Mouse (Mus musculus): ENCODE results near the gene Khsrp. TPM values are rescaled to one million over a fixed set of nuclear protein-coding genes. Genes with fewer than 3 reads are reported as not detected.

The Khsrp gene
- 31.3 and 33.6 TPM in 2 replicates for polyA plus RNA-seq (2012)

DNA sequence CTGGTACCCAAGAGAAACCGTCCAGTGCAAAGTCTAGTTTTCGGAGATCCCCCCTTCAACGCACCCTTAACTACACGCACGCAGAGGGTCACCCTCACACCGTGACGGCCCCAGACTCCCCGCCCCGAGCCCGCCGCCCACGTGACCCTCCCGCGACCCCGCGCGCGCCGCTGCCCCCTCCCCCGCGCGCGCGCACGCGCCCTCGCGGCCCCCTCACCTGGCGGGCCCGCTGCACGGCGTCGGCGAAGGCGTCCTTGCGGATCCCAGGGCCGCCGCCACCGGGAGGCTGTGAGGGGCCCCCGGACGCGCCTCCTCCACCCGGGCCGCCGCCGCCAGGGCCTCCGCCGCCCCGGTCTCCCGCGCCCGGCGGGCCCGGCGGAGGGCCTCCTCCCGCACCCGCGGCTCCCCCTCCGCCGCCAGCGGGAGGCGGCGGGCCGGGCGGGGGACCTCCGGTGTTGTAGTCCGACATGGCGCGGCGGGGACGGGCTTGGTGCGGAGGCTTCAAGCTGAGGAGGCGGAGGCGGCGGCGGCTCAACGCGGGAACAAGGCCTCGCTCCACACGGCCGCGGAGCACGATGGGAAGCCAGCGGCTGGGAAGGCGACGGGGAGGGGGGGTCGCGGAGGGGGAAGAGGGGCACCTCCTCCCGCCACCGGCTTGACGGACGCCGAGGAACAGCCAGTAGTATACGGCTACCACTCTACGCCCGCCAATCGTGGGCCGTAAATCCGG, at the start of gene Khsrp:
Gene Khsrp, minus strand, starts transcription at position 592 of the 730 bp plus-strand sequence.
- Histone ChIP-seq H3K4me1 (ENCODE audit: control insufficient read depth) (peaks cover 58% of the 10 kb centered on the region), H3K27me3 (ENCODE audit: control insufficient read depth) (0 out of 2 replicates have a peak, but pooled peaks cover 2% of the 10 kb centered on the region), H3K9me3 (ENCODE audit: control insufficient read depth, low read length) (no peaks in the 10 kb centered on the region), H3K36me3 (ENCODE audit: control insufficient read depth) (peaks cover 36% of the 10 kb centered on the region), H3K4me3 (replicated peaks) (peak within 1 kb of the TSS; percentile 77)
- TF ChIP-seq TAL1 (IDR thresholded peaks at IDR 0.05; ENCODE audit: low read length) (no peak), GATA1 (IDR thresholded peaks at IDR 0.05; ENCODE audit: low read length) (no peak)

DNA sequence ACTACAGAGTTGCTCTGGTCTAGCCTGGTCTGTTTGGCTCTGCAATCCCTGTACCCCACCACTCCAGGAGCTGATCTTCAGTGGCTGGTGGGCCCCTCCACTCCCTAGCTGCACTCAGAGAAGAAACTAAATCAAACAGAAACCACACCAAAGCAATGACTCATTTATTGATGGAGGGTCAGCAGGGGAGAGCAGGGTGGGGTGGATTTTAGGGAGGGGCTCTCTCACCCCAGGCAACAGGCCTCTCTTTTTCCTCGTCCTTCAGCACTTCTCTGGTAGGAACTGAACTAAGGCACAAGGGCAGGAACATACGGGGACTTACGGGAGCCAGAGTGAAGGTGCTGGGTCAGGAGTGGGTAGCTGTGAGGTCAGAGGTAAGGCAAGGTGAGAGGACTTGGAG, 48.6 kb upstream of the Khsrp start:
- Histone ChIP-seq H3K4me3 (replicated peaks) (no peak overlapping the region), H3K36me3 (ENCODE audit: control insufficient read depth) (no peaks in the 10 kb centered on the region), H3K27me3 (ENCODE audit: control insufficient read depth) (no peaks in the 10 kb centered on the region; the same call in 1 of the 2 replicates), H3K4me1 (ENCODE audit: control insufficient read depth) (no peaks in the 10 kb centered on the region; the same call in 1 of the 2 replicates), H3K9me3 (ENCODE audit: control insufficient read depth, low read length) (no peaks in the 10 kb centered on the region)
- TF ChIP-seq GATA1 (IDR thresholded peaks at IDR 0.05; ENCODE audit: low read length) = no peak
- no peak for TF ChIP-seq TAL1 (IDR thresholded peaks at IDR 0.05; ENCODE audit: low read length)

DNA sequence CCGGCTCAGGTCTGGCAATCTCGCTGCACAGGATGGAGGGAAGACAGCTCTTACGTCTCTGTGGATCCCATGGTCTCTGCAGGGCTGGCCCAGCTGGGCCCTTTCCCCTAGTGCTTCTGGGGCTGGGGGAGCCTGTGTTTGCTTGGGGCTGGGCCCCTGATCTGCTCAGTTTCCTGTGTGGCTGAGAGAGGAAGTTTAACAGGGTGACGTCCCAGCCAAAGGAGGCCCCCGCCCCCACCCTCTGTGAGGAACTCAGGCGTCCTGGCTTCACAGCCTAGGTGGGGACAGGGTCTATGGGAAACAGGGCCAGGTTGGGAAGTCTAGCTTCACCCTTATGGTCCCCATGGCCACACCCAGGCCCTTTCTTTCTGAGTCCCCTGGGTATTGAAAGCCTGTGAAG, 47.0 kb upstream of the Khsrp start, which contains the start of gene Dennd1c:
Gene Dennd1c, minus strand, starts transcription at position 179 of the 400 bp plus-strand sequence.
- Histone ChIP-seq H3K4me1 (ENCODE audit: control insufficient read depth) (no peaks in the 10 kb centered on the region; the same call in 1 of the 2 replicates), H3K27me3 (ENCODE audit: control insufficient read depth) (no peaks in the 10 kb centered on the region; the same call in 1 of the 2 replicates), H3K4me3 (replicated peaks) (no peak within 1 kb of the TSS), H3K36me3 (ENCODE audit: control insufficient read depth) (no peaks in the 10 kb centered on the region), H3K9me3 (ENCODE audit: control insufficient read depth, low read length) (no peaks in the 10 kb centered on the region)
- TF ChIP-seq TAL1 (IDR thresholded peaks at IDR 0.05; ENCODE audit: low read length) = no peak
- TF ChIP-seq GATA1 (IDR thresholded peaks at IDR 0.05; ENCODE audit: low read length) = no peak

DNA sequence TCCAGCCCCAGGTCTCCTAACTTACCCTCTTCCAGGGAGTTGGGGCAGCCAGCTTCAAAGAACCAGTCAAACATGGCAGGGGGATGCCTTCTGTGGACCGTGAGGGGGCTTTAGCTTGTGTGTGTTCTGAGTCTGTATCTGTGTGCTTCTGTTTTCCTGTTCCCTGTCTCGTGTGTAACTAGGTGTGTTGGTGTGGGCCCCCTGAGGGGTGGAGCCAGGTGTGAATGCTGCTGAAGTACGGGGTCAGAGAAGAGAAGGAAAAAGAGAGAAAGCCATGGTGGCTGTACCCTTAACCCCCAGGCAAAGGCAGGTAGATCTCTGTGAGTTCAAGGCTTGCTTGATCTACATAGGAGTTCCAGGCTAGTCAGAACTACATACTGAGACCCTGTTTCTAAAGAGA, 45.6 kb upstream of the Khsrp start:
- H3K27me3 ChIP-seq (ENCODE audit: control insufficient read depth) = no peaks in the 10 kb centered on the region; the same call in 1 of the 2 replicates
- no peaks in the 10 kb centered on the region for H3K36me3 ChIP-seq (ENCODE audit: control insufficient read depth)
- H3K4me1 ChIP-seq (ENCODE audit: control insufficient read depth) = no peaks in the 10 kb centered on the region; the same call in 1 of the 2 replicates
- no peak overlapping the region for H3K4me3 ChIP-seq (replicated peaks)
- no peak for TF ChIP-seq GATA1 (IDR thresholded peaks at IDR 0.05; ENCODE audit: low read length)
- no peak for TF ChIP-seq TAL1 (IDR thresholded peaks at IDR 0.05; ENCODE audit: low read length)
- H3K9me3 ChIP-seq (ENCODE audit: control insufficient read depth, low read length) = no peaks in the 10 kb centered on the region

DNA sequence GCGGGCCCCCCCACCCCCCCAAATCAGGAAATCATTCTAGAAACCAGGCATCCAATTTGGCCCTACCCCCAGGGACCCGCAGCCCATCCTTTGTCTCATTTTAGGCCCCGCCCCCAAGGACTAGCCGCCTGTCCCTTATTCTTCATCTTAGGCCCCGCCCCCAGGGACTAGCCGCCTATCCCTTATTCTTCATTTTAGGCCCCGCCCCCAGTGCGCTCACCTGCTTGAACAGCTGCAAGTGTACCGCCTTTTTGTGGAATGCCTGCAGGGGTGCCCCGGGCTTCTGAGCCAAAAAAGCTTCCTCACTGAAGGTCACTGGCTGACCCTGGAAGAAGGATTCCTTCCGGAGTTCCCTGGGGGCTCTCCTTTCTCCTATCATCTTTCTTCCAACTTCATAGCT, 39.4 kb upstream of the Khsrp start:
- H3K27me3 ChIP-seq (ENCODE audit: control insufficient read depth) = peaks cover 6% of the 10 kb centered on the region; the same call in 1 of the 2 replicates
- no peaks in the 10 kb centered on the region for H3K9me3 ChIP-seq (ENCODE audit: control insufficient read depth, low read length)
- H3K4me1 ChIP-seq (ENCODE audit: control insufficient read depth) = peaks cover 16% of the 10 kb centered on the region
- no peak for TF ChIP-seq GATA1 (IDR thresholded peaks at IDR 0.05; ENCODE audit: low read length)
- TF ChIP-seq TAL1 (IDR thresholded peaks at IDR 0.05; ENCODE audit: low read length) = no peak
- no peaks in the 10 kb centered on the region for H3K36me3 ChIP-seq (ENCODE audit: control insufficient read depth)
- no peak overlapping the region for H3K4me3 ChIP-seq (replicated peaks)

DNA sequence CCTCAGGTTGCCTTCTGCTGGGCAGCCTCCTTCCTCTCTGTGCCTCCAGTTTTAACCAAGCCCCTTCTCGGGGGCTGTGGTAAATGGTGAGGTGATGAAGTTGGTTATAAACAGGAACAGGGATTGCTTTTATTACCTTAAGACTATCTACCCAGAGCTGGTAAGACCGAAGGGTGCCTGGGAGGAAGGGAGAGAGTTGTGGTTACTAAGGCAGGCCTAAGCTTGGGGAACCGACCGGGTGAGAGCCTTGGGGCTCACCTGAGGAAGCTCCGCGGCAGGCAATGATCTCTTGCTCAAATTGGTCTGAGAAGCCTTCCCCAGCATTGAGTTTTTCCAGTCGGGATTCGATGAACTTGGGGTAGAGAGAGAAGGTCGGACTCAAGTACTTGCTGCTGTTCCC, 39.0 kb upstream of the Khsrp start:
- TF ChIP-seq TAL1 (IDR thresholded peaks at IDR 0.05; ENCODE audit: low read length) (no peak), GATA1 (IDR thresholded peaks at IDR 0.05; ENCODE audit: low read length) (no peak)
- H3K36me3 ChIP-seq (ENCODE audit: control insufficient read depth) = peaks cover 1% of the 10 kb centered on the region; the same call in 1 of the 2 replicates
- peaks cover 9% of the 10 kb centered on the region for H3K27me3 ChIP-seq (ENCODE audit: control insufficient read depth)
- no peak overlapping the region for H3K4me3 ChIP-seq (replicated peaks)
- peaks cover 17% of the 10 kb centered on the region for H3K4me1 ChIP-seq (ENCODE audit: control insufficient read depth)
- no peaks in the 10 kb centered on the region for H3K9me3 ChIP-seq (ENCODE audit: control insufficient read depth, low read length)

DNA sequence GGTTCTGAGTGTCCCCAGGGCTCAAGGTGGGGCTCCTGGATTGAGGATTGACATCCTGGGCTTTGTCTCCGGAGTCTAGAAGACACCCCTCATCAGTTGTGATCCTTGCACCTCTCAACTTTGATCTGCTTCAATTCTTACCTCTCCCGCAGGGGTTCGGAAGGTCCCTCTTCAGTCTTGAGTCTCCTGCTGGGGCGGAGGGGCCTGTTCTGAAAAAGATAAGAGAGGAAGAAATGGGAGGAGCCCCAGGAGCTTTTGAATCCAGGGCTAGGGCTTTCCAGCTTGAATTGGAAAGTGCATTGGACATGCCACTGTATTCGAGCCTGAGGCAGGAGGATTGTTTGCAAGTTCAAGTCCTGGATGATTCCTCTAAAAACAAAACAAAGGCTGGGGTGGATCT, 35.6 kb upstream of the Khsrp start:
- peaks cover 26% of the 10 kb centered on the region for H3K4me1 ChIP-seq (ENCODE audit: control insufficient read depth)
- H3K27me3 ChIP-seq (ENCODE audit: control insufficient read depth) = peaks cover 38% of the 10 kb centered on the region
- TF ChIP-seq GATA1 (IDR thresholded peaks at IDR 0.05; ENCODE audit: low read length) (no peak), TAL1 (IDR thresholded peaks at IDR 0.05; ENCODE audit: low read length) (no peak)
- peaks cover 3% of the 10 kb centered on the region; the same call in 1 of the 2 replicates for H3K36me3 ChIP-seq (ENCODE audit: control insufficient read depth)
- no peaks in the 10 kb centered on the region; the same call in 1 of the 2 replicates for H3K9me3 ChIP-seq (ENCODE audit: control insufficient read depth, low read length)
- no peak overlapping the region for H3K4me3 ChIP-seq (replicated peaks)

DNA sequence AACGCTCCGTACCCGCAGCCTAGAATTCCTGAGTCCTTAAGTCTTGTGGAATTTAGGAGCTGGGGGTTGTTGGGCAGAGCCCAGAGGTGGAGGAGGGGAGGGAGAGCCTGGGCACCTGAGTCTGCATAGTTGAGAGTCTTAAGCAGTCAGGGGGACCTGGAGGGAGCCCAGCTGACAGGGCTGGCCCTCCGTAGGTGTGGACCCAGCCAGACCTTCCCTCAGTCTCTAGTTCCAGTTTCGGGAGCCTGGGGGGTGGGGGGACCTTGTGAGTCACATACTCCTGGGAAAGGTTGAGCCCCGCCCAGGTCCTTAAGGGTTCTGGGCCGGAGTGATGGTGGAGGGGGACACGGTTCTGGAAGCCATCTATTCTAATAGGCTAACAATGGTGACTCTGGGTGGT, 31.7 kb upstream of the Khsrp start:
- peaks cover 76% of the 10 kb centered on the region for H3K27me3 ChIP-seq (ENCODE audit: control insufficient read depth)

DNA sequence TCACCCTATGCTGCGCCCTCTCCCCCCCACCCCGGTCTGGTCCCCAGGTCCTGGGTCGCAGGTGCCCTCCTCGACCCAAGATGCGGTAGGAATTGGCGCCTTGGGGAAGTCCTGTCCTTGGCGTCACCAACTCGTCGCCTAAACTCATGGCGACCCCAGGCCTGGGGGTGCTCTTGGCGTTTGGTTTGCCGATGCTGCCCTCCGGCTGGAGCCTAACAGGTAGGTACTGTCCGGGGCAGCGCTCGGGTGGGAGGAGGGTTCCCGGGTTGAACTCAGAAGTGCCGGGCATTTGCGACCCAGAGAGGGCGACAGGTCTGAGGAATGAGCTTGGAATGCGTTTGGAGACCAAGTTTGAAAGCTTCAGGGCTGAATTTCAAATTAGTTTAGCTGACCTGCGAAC, 31.2 kb upstream of the Khsrp start:
- Histone ChIP-seq H3K27me3 (ENCODE audit: control insufficient read depth) (peaks cover 79% of the 10 kb centered on the region), H3K4me1 (ENCODE audit: control insufficient read depth) (peaks cover 49% of the 10 kb centered on the region), H3K4me3 (replicated peaks) (peak overlapping the region; percentile 48), H3K36me3 (ENCODE audit: control insufficient read depth) (peaks cover 3% of the 10 kb centered on the region; the same call in 1 of the 2 replicates), H3K9me3 (ENCODE audit: control insufficient read depth, low read length) (no peaks in the 10 kb centered on the region; the same call in 1 of the 2 replicates)
- no peak for TF ChIP-seq GATA1 (IDR thresholded peaks at IDR 0.05; ENCODE audit: low read length)
- TF ChIP-seq TAL1 (IDR thresholded peaks at IDR 0.05; ENCODE audit: low read length) = no peak

More for the DNA sequence above, 31.7 kb upstream of the Khsrp start:
- Histone ChIP-seq H3K4me1 (ENCODE audit: control insufficient read depth) (peaks cover 49% of the 10 kb centered on the region), H3K4me3 (replicated peaks) (no peak overlapping the region), H3K36me3 (ENCODE audit: control insufficient read depth) (peaks cover 3% of the 10 kb centered on the region; the same call in 1 of the 2 replicates), H3K9me3 (ENCODE audit: control insufficient read depth, low read length) (no peaks in the 10 kb centered on the region; the same call in 1 of the 2 replicates)
- no peak for TF ChIP-seq GATA1 (IDR thresholded peaks at IDR 0.05; ENCODE audit: low read length)
- no peak for TF ChIP-seq TAL1 (IDR thresholded peaks at IDR 0.05; ENCODE audit: low read length)

Data from erythroblast, embryonic 14.5 days (primary cell).